Comparison of ENCODE assay signal across 8 mouse cellular contexts in the genomic region with DNA sequence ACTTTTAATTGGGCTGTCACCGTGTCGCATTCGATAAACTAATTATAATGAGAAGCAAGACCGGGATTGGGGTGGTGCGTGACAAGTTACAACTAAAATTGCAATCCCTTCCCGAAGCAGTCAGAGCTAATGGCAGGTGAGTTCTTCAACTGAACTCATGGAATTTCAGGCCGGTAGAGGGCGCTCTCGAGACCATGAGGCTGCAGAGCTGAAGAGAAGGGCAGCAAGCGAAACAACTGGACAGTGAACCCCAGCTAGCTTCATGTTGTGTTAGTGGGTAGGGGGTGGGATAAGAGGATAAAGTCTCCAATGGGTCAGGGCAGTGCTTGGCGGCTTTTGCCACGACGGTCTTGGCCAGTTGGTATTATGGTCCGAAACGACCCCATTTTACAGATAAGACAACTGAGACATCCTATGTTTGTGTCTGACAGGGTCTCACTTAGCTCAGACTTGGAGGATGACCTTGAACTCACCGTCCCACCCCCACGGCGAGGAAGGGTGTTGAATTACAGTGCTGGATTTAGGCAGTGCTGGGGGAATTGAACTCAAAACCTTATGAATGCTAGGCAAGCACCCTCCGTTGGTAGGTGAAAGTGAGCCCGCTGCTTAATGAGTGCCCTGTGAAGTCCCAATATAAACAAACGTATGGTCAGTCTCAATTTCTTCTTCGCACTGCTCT. TPM values are rescaled to one million over a fixed set of nuclear protein-coding genes. Genes with fewer than 3 reads are reported as not detected.
DNase-seq lines count a peak whose midpoint lies in the region; ATAC-seq and TF ChIP-seq lines count a peak whose summit lies in the region.

No protein-coding gene starts in this region.

- no peak overlapping the region for H3K27ac ChIP-seq in thymus, adult 2 months (ENCODE audit: control insufficient read depth, insufficient read depth, low read length)
- H3K27ac ChIP-seq in embryonic facial prominence, embryonic 11.5 days (replicated peaks; ENCODE audit: low read depth, low read length) = no peak overlapping the region
- H3K27ac ChIP-seq in limb, embryonic 13.5 days = no peak overlapping the region
- H3K27ac ChIP-seq in midbrain, embryonic 16.5 days (ENCODE audit: low read length) = peak overlapping the region; percentile 97
- no peak overlapping the region for H3K27ac ChIP-seq in stomach, embryonic 16.5 days (ENCODE audit: low read length)

- no peaks in the 10 kb centered on the region for H3K36me3 ChIP-seq in thymus, adult 2 months (ENCODE audit: control insufficient read depth, insufficient read depth, low read length)
- no peaks in the 10 kb centered on the region for H3K36me3 ChIP-seq in embryonic facial prominence, embryonic 11.5 days (replicated peaks; ENCODE audit: control insufficient read depth, insufficient read depth, low read depth, low read length)
- H3K36me3 ChIP-seq in limb, embryonic 13.5 days = no peaks in the 10 kb centered on the region
- peaks cover 7% of the 10 kb centered on the region for H3K36me3 ChIP-seq in midbrain, embryonic 16.5 days (ENCODE audit: control insufficient read depth, insufficient read depth, low read length)
- H3K36me3 ChIP-seq in stomach, embryonic 16.5 days (ENCODE audit: control insufficient read depth, insufficient read depth, low read length) = no peaks in the 10 kb centered on the region

- no peaks in the 10 kb centered on the region; the same call in 1 of the 2 replicates for H3K4me1 ChIP-seq in thymus, adult 2 months (replicated peaks; ENCODE audit: control insufficient read depth, insufficient read depth, low read length)
- H3K4me1 ChIP-seq in embryonic facial prominence, embryonic 11.5 days (ENCODE audit: control insufficient read depth, insufficient read depth, low read length) = no peaks in the 10 kb centered on the region
- peaks cover 7% of the 10 kb centered on the region; the same call in 1 of the 2 replicates for H3K4me1 ChIP-seq in limb, embryonic 13.5 days
- H3K4me1 ChIP-seq in midbrain, embryonic 16.5 days (ENCODE audit: control insufficient read depth, insufficient read depth, low read length) = peaks cover 12% of the 10 kb centered on the region
- H3K4me1 ChIP-seq in stomach, embryonic 16.5 days (ENCODE audit: control insufficient read depth, insufficient read depth, low read length) = 0 out of 2 replicates have a peak, but pooled peaks cover 2% of the 10 kb centered on the region

- no peaks in the 10 kb centered on the region for H3K9me3 ChIP-seq in embryonic facial prominence, embryonic 11.5 days (replicated peaks; ENCODE audit: control insufficient read depth, low read length)
- no peaks in the 10 kb centered on the region for H3K9me3 ChIP-seq in limb, embryonic 13.5 days
- no peaks in the 10 kb centered on the region for H3K9me3 ChIP-seq in midbrain, embryonic 16.5 days (replicated peaks; ENCODE audit: control insufficient read depth, low read length, poor library complexity, severe bottlenecking)
- no peaks in the 10 kb centered on the region for H3K9me3 ChIP-seq in stomach, embryonic 16.5 days (replicated peaks; ENCODE audit: control insufficient read depth, low read length)

- DNase-seq in thymus, adult 2 months = peak; percentile 21
- DNase-seq in thymus, adult 18-20 months = no peak
- peak; percentile 86 for DNase-seq in embryonic facial prominence, embryonic 11.5 days (ENCODE audit: low spot score)
- DNase-seq in heart, adult 8-10 months (ENCODE audit: low spot score) = peak; percentile 42
- DNase-seq in kidney, adult 9 months = peak; percentile 90

- 20% methylated on average over 22 of the region's 22 CpGs for WGBS in thymus, adult 2 months
- WGBS in embryonic facial prominence, embryonic 11.5 days = 13% methylated on average over 22 of the region's 22 CpGs
- 10% methylated on average over 22 of the region's 22 CpGs for WGBS in limb, embryonic 13.5 days
- 10% methylated on average over 22 of the region's 22 CpGs for WGBS in midbrain, embryonic 16.5 days
- WGBS in stomach, embryonic 16.5 days = 10% methylated on average over 22 of the region's 22 CpGs

- no peak overlapping the region for H3K9ac ChIP-seq in embryonic facial prominence, embryonic 11.5 days (replicated peaks; ENCODE audit: low read length)
- H3K9ac ChIP-seq in limb, embryonic 13.5 days = 0 out of 2 replicates have a peak overlapping the region, but pooled peaks have one; percentile 70
- peak overlapping the region; percentile 84 for H3K9ac ChIP-seq in midbrain, embryonic 16.5 days (ENCODE audit: low read depth, low read length)
- H3K9ac ChIP-seq in stomach, embryonic 16.5 days (ENCODE audit: low read length) = no peak overlapping the region

- ATAC-seq in embryonic facial prominence, embryonic 11.5 days (replicated peaks; ENCODE audit: insufficient number of reproducible peaks, low FRiP score, low TSS enrichment, low read depth) = no peak
- ATAC-seq in limb, embryonic 13.5 days (ENCODE audit: low FRiP score, low read depth) = 0 out of 2 replicates have a peak, but pooled peaks have one; percentile 6
- peak; percentile 12 for ATAC-seq in midbrain, embryonic 16.5 days
- no peak for ATAC-seq in stomach, embryonic 16.5 days (ENCODE audit: insufficient read depth, low FRiP score)

- H3K4me3 ChIP-seq in thymus, adult 2 months (ENCODE audit: control insufficient read depth, insufficient read depth, low read length) = no peak overlapping the region
- peak overlapping the region; percentile 57 for H3K4me3 ChIP-seq in embryonic facial prominence, embryonic 11.5 days (ENCODE audit: low read depth, low read length)
- peak overlapping the region; percentile 57 for H3K4me3 ChIP-seq in limb, embryonic 13.5 days
- H3K4me3 ChIP-seq in midbrain, embryonic 16.5 days (ENCODE audit: low read depth, low read length) = peak overlapping the region; percentile 65
- H3K4me3 ChIP-seq in stomach, embryonic 16.5 days (replicated peaks; ENCODE audit: low read length) = peak overlapping the region; percentile 55

- no peaks in the 10 kb centered on the region for H3K27me3 ChIP-seq in thymus, adult 2 months (ENCODE audit: control insufficient read depth, insufficient read depth, low read length)
- H3K27me3 ChIP-seq in embryonic facial prominence, embryonic 11.5 days (ENCODE audit: control insufficient read depth, insufficient read depth, low read length) = peaks cover 7% of the 10 kb centered on the region; the same call in 1 of the 2 replicates
- H3K27me3 ChIP-seq in limb, embryonic 13.5 days = peaks cover 42% of the 10 kb centered on the region
- H3K27me3 ChIP-seq in midbrain, embryonic 16.5 days (ENCODE audit: control insufficient read depth, insufficient read depth, low read depth, low read length) = no peaks in the 10 kb centered on the region
- H3K27me3 ChIP-seq in stomach, embryonic 16.5 days (ENCODE audit: control insufficient read depth, insufficient read depth, low read length) = peaks cover 23% of the 10 kb centered on the region

- peak overlapping the region; percentile 95 for H3K4me2 ChIP-seq in embryonic facial prominence, embryonic 11.5 days (ENCODE audit: low read depth, low read length)
- H3K4me2 ChIP-seq in limb, embryonic 13.5 days (replicated peaks) = peak overlapping the region; percentile 96
- H3K4me2 ChIP-seq in midbrain, embryonic 16.5 days (ENCODE audit: low read length) = peak overlapping the region; percentile 65
- peak overlapping the region; percentile 82 for H3K4me2 ChIP-seq in stomach, embryonic 16.5 days (ENCODE audit: low read depth, low read length)

- no peak for TF ChIP-seq POLR2A in thymus, adult 2 months (IDR thresholded peaks at IDR 0.05; ENCODE audit: control insufficient read depth, extremely low read depth, insufficient read depth, low read length, poor library complexity)

- TF ChIP-seq CTCF in thymus, adult 2 months (IDR thresholded peaks at IDR 0.05; ENCODE audit: borderline replicate concordance, control insufficient read depth, extremely low read depth, insufficient read depth, low read length, poor library complexity) = peak; percentile 23; the same call in 1 of the 2 replicates

RNA-seq across cellular contexts. Expression of a gene that starts 1.3 kb away (rescaled TPM):
- 0.07 TPM in 1 of 2 replicates, not detected in the other for polyA plus RNA-seq in thymus, adult 2 months (2012; rRNA removed)
- polyA plus RNA-seq in embryonic facial prominence, embryonic 11.5 days (2014; fragmentation: Nextera tagmentation; extraction: Ambion mirVana) = 0.29 and 0.31 TPM in 2 replicates
- under 1 TPM in 3 of 4 experiments, not detected in 1; 0.09 to 0.20 (median 0.11) TPM for total RNA-seq in heart, adult 8-10 months (2022)
- polyA plus RNA-seq in limb, embryonic 13.5 days (2015; fragmentation: Nextera tagmentation; extraction: Ambion mirVana) = 0.34 and 0.91 TPM in 2 replicates
- 17.2 and 17.7 TPM in 2 replicates for polyA plus RNA-seq in midbrain, embryonic 16.5 days (2015; fragmentation: Nextera tagmentation; extraction: Ambion mirVana)
- polyA plus RNA-seq in stomach, embryonic 16.5 days (2015; fragmentation: Nextera tagmentation; extraction: Ambion mirVana) = 0.24 and 0.27 TPM in 2 replicates

Comparison
In these comparisons a context has a peak if more than half of its experiments do, and no peak if none do; other contexts are left out.
1. DNase-seq: peak in thymus, adult 2 months (single experiment), embryonic facial prominence, embryonic 11.5 days (single experiment), heart, adult 8-10 months (single experiment) and kidney, adult 9 months (single experiment); none in thymus, adult 18-20 months (0 of 2).
2. ATAC-seq: peak in limb, embryonic 13.5 days (single experiment) and midbrain, embryonic 16.5 days (single experiment); none in embryonic facial prominence, embryonic 11.5 days (single experiment) and stomach, embryonic 16.5 days (single experiment).
3. H3K9ac ChIP-seq: peak in limb, embryonic 13.5 days (single experiment) and midbrain, embryonic 16.5 days (single experiment); none in embryonic facial prominence, embryonic 11.5 days (single experiment) and stomach, embryonic 16.5 days (single experiment).
4. Peak in every context shown above with its lines, with median percentiles within 50 percentile points of each other: H3K4me2 ChIP-seq.